Mouse (Mus musculus) bone marrow, adult 2 months (tissue): ENCODE results near the gene Myo3b. TPM values are rescaled to one million over a fixed set of nuclear protein-coding genes. Genes with fewer than 3 reads are reported as not detected.

Experiments used
- H3K27ac ChIP-seq: fragments of 200-500 bp; 2 replicates; pipeline ENCODE4 v1.5.1; 2012; ENCODE audit warnings: low read depth, mild to moderate bottlenecking, control low read depth, inconsistent platforms, low read length; ENCODE audit not compliant: control insufficient read depth, poor library complexity, insufficient read depth
- H3K4me1 ChIP-seq: fragments of 200-500 bp; 2 replicates; pipeline ENCODE4 v1.6.1; 2011; ENCODE audit warnings: low read length; ENCODE audit not compliant: control insufficient read depth, insufficient read depth
- H3K4me3 ChIP-seq: fragments of 200-500 bp; replicated peaks from 2 replicates; pipeline ENCODE3; 2011; ENCODE audit warnings: mild to moderate bottlenecking, low read depth, low read length, control low read depth; ENCODE audit not compliant: control insufficient read depth
- CTCF ChIP-seq: fragments of 200-500 bp; IDR thresholded peaks from 2 replicates; pipeline ENCODE4 v1.5.1; 2011; ENCODE audit warnings: low read length, control low read depth; ENCODE audit not compliant: control insufficient read depth, insufficient read depth
- POLR2A ChIP-seq: fragments of 200-500 bp; IDR thresholded peaks from 2 replicates; pipeline ENCODE4 v1.6.1; 2011; ENCODE audit warnings: low read depth, mild to moderate bottlenecking, control low read depth, low read length, borderline replicate concordance; ENCODE audit not compliant: control insufficient read depth
- WGBS: fragments of 180-500 bp; shearing (Covaris S2); methylation state at CpG from one replicate; pipeline ENCODE4 v1.1.7; 2018; 5-methylcytosine and 5-hydroxymethylcytosine counted together
- polyA plus RNA-seq: library from polyadenylated mRNA; stranded (reverse); fragments of >200 nt; gene quantifications from 2 replicates; pipeline ENCODE4 v1.2.4, GENCODE M21; 2011; ENCODE audit warnings: low replicate concordance; ENCODE audit not compliant: missing spikeins, insufficient read depth, insufficient read length

The Myo3b gene
- polyA plus RNA-seq, 1 experiment, result not detected

- no peak for TF ChIP-seq CTCF
- no peaks in the 10 kb centered on the region for H3K4me1 ChIP-seq
- H3K27ac ChIP-seq, result no peak overlapping the region
- no peak overlapping the region for H3K4me3 ChIP-seq
- WGBS, result 80% methylated on average over 9 of the region's 9 CpGs
Observed at GRCm38 (mm10) chr2:70397734-70398276, 358.9 kb downstream of the Myo3b start.

GRCm38 (mm10) chr2:70399441-70400115 is 360.7 kb downstream of the Myo3b start:
- no peak overlapping the region for H3K4me3 ChIP-seq
- no peaks in the 10 kb centered on the region for H3K4me1 ChIP-seq
- no peak overlapping the region for H3K27ac ChIP-seq
- 77% methylated on average over 15 of the region's 15 CpGs for WGBS
- TF ChIP-seq CTCF (no peak), POLR2A (no peak)

GRCm38 (mm10) chr2:70400321-70400720 is 361.4 kb downstream of the Myo3b start:
- 81% methylated on average over 6 of the region's 6 CpGs for WGBS
- no peaks in the 10 kb centered on the region for H3K4me1 ChIP-seq
- no peak overlapping the region for H3K4me3 ChIP-seq
- no peak for TF ChIP-seq POLR2A
- TF ChIP-seq CTCF, result no peak
- H3K27ac ChIP-seq, result no peak overlapping the region

- TF ChIP-seq POLR2A (no peak), CTCF (no peak)
- Histone ChIP-seq H3K4me1 (no peaks in the 10 kb centered on the region), H3K4me3 (no peak overlapping the region), H3K27ac (no peak overlapping the region)
- 75% methylated on average over 2 of the region's 2 CpGs for WGBS
Observed at GRCm38 (mm10) chr2:70404301-70404700, 365.4 kb downstream of the Myo3b start.

- Histone ChIP-seq H3K27ac (no peak overlapping the region), H3K4me1 (no peaks in the 10 kb centered on the region), H3K4me3 (no peak overlapping the region)
- TF ChIP-seq CTCF (no peak), POLR2A (no peak)
- WGBS, result 79% methylated on average over 5 of the region's 5 CpGs
Observed at GRCm38 (mm10) chr2:70406846-70407245, 367.9 kb downstream of the Myo3b start.

GRCm38 (mm10) chr2:70407729-70408128 is 368.8 kb downstream of the Myo3b start:
- no peaks in the 10 kb centered on the region for H3K4me1 ChIP-seq
- 79% methylated on average over 5 of the region's 5 CpGs for WGBS
- H3K27ac ChIP-seq, result no peak overlapping the region
- no peak overlapping the region for H3K4me3 ChIP-seq
- no peak for TF ChIP-seq CTCF
- no peak for TF ChIP-seq POLR2A

GRCm38 (mm10) chr2:70410298-70410885 is 371.5 kb downstream of the Myo3b start:
- H3K4me1 ChIP-seq, result no peaks in the 10 kb centered on the region
- 80% methylated on average over 4 of the region's 4 CpGs for WGBS
- H3K4me3 ChIP-seq, result no peak overlapping the region
- no peak for TF ChIP-seq POLR2A
- TF ChIP-seq CTCF, result no peak
- no peak overlapping the region for H3K27ac ChIP-seq

- TF ChIP-seq POLR2A, result no peak
- no peak for TF ChIP-seq CTCF
- H3K4me3 ChIP-seq, result no peak overlapping the region
- WGBS, result 74% methylated on average over 13 of the region's 13 CpGs
- H3K4me1 ChIP-seq, result no peaks in the 10 kb centered on the region
- H3K27ac ChIP-seq, result no peak overlapping the region
Observed at GRCm38 (mm10) chr2:70412315-70412714, 373.4 kb downstream of the Myo3b start.

GRCm38 (mm10) chr2:70414386-70414785 is 375.5 kb downstream of the Myo3b start:
- WGBS, result 76% methylated on average over 1 of the region's 1 CpGs
- Histone ChIP-seq H3K27ac (no peak overlapping the region), H3K4me1 (no peaks in the 10 kb centered on the region), H3K4me3 (no peak overlapping the region)
- no peak for TF ChIP-seq CTCF
- TF ChIP-seq POLR2A, result no peak
